In the genomic region with DNA sequence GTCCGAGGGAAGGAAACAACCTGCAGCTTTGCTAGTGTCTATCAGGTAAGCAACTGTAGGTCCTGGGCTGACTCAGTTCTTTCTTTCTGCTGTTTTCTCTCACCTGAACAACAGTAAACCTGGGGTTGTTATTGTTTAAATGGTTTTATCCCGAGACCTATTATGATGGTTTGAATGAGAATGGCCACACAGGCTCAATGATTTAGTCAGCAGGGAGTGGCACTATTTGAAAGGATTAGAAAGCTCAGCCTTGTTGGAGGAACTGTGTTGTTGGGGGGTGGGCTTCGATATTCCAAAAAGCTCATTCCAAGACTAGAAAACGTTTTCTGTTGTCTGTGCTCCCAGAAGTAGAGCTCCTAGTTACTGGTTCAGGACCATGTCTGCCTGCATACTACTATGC, we compare ENCODE assay signal across 15 mouse cellular contexts.
"Had no signal": no experiment of that assay in that cellular context is flagged by ENCODE, and none has a peak within 500 bp of the region (broad histone marks: within the 10 kb centered on the region; RNA-seq: fewer than 3 reads in every experiment).

No protein-coding gene starts in this region.

- H3K4me2 ChIP-seq: lung, embryonic 14.5 days; midbrain, embryonic 12.5 days; midbrain, embryonic 15.5 days; neural tube, embryonic 12.5 days; stomach, embryonic 15.5 days had no signal

- ATAC-seq: midbrain, embryonic 15.5 days had no signal

- H3K9ac ChIP-seq: liver, embryonic 14.5 days; lung, embryonic 14.5 days; midbrain, embryonic 12.5 days; midbrain, embryonic 15.5 days; neural tube, embryonic 12.5 days; stomach, embryonic 15.5 days had no signal

- H3K36me3 ChIP-seq: midbrain, embryonic 12.5 days; midbrain, embryonic 15.5 days; neural tube, embryonic 12.5 days; stomach, embryonic 15.5 days had no signal

- H3K4me3 ChIP-seq: megakaryocyte, embryonic 14.5 days; midbrain, embryonic 12.5 days; midbrain, embryonic 15.5 days; neural tube, embryonic 12.5 days; stomach, embryonic 15.5 days had no signal

- DNase-seq: lung, adult 18-20 months; lung, embryonic 14.5 days; lung, postnatal 10 days; right cerebral cortex, postnatal 14 days; thymus, adult 18-20 months; thymus, postnatal 14 days; thymus, postnatal 36 days had no signal

- H3K27ac ChIP-seq: liver, embryonic 14.5 days; macrophage; midbrain, embryonic 12.5 days; midbrain, embryonic 15.5 days; neural tube, embryonic 12.5 days; stomach, embryonic 15.5 days; stomach, postnatal 0 days had no signal

- H3K4me1 ChIP-seq: midbrain, embryonic 12.5 days; midbrain, embryonic 15.5 days; neural tube, embryonic 12.5 days; stomach, embryonic 15.5 days had no signal

- H3K27me3 ChIP-seq: megakaryocyte, embryonic 14.5 days; midbrain, embryonic 12.5 days; midbrain, embryonic 15.5 days; neural tube, embryonic 12.5 days; stomach, embryonic 15.5 days had no signal

- H3K9me3 ChIP-seq: megakaryocyte, embryonic 14.5 days; midbrain, embryonic 12.5 days; midbrain, embryonic 15.5 days; neural tube, embryonic 12.5 days; stomach, embryonic 15.5 days had no signal
